Mouse (Mus musculus): ENCODE data around the gene Kdm8. TPM values are rescaled to one million over a fixed set of nuclear protein-coding genes. Genes with fewer than 3 reads are reported as not detected.

Gene Kdm8
- polyA plus RNA-seq (2015; fragmentation: Nextera tagmentation; extraction: Ambion mirVana), result 5.1 and 5.4 TPM in 2 replicates

GRCm38 (mm10) chr7:125444464-125445401 is at the start of gene Kdm8:
Gene Kdm8, plus strand, starts transcription at chr7:125444676.
- Histone ChIP-seq H3K9me3 (no peaks in the 10 kb centered on the region), H3K27ac (replicated peaks) (peak within 1 kb of the TSS; percentile 99), H3K36me3 (no peaks in the 10 kb centered on the region), H3K4me2 (peak within 1 kb of the TSS; percentile 68), H3K4me1 (replicated peaks) (peaks cover 17% of the 10 kb centered on the region), H3K9ac (peak within 1 kb of the TSS; percentile 70), H3K27me3 (no peaks in the 10 kb centered on the region), H3K4me3 (peak within 1 kb of the TSS; percentile 61)
- ATAC-seq (ENCODE audit: low FRiP score, low read depth), result peak; percentile 98
- 2% methylated on average over 61 of the region's 61 CpGs for WGBS

GRCm38 (mm10) chr7:125398116-125398515 is 46.4 kb upstream of the Kdm8 start:
- no peak overlapping the region for H3K9ac ChIP-seq
- H3K36me3 ChIP-seq, result no peaks in the 10 kb centered on the region
- H3K9me3 ChIP-seq, result no peaks in the 10 kb centered on the region
- WGBS, result 77% methylated on average over 8 of the region's 8 CpGs
- no peak overlapping the region for H3K27ac ChIP-seq (replicated peaks)
- no peaks in the 10 kb centered on the region for H3K27me3 ChIP-seq
- no peak overlapping the region for H3K4me3 ChIP-seq
- H3K4me2 ChIP-seq, result no peak overlapping the region
- ATAC-seq (ENCODE audit: low FRiP score, low read depth), result no peak
- peaks cover 6% of the 10 kb centered on the region for H3K4me1 ChIP-seq (replicated peaks)

GRCm38 (mm10) chr7:125398687-125399086 is 45.8 kb upstream of the Kdm8 start:
- no peak overlapping the region for H3K4me2 ChIP-seq
- no peak overlapping the region for H3K9ac ChIP-seq
- no peaks in the 10 kb centered on the region for H3K9me3 ChIP-seq
- H3K27me3 ChIP-seq, result no peaks in the 10 kb centered on the region
- H3K4me1 ChIP-seq (replicated peaks), result peaks cover 4% of the 10 kb centered on the region; the same call in 1 of the 2 replicates
- no peak for ATAC-seq (ENCODE audit: low FRiP score, low read depth)
- H3K36me3 ChIP-seq, result no peaks in the 10 kb centered on the region
- WGBS, result 72% methylated on average over 6 of the region's 6 CpGs
- H3K27ac ChIP-seq (replicated peaks), result no peak overlapping the region
- no peak overlapping the region for H3K4me3 ChIP-seq

- 0 out of 2 replicates have a peak, but pooled peaks cover 2% of the 10 kb centered on the region for H3K27me3 ChIP-seq
- ATAC-seq (ENCODE audit: low FRiP score, low read depth), result no peak
- H3K4me2 ChIP-seq, result no peak overlapping the region
- H3K27ac ChIP-seq (replicated peaks), result no peak overlapping the region
- H3K9ac ChIP-seq, result no peak overlapping the region
- no peaks in the 10 kb centered on the region for H3K9me3 ChIP-seq
- H3K36me3 ChIP-seq, result no peaks in the 10 kb centered on the region
- H3K4me3 ChIP-seq, result no peak overlapping the region
- no peaks in the 10 kb centered on the region for H3K4me1 ChIP-seq (replicated peaks)
- 83% methylated on average over 6 of the region's 6 CpGs for WGBS
Measured at GRCm38 (mm10) chr7:125407136-125407535, 37.3 kb upstream of the Kdm8 start.

- Histone ChIP-seq H3K4me1 (replicated peaks) (no peaks in the 10 kb centered on the region), H3K27me3 (no peaks in the 10 kb centered on the region), H3K4me2 (no peak overlapping the region), H3K4me3 (no peak overlapping the region), H3K27ac (replicated peaks) (no peak overlapping the region), H3K9ac (no peak overlapping the region), H3K36me3 (no peaks in the 10 kb centered on the region), H3K9me3 (no peaks in the 10 kb centered on the region)
- no peak for ATAC-seq (ENCODE audit: low FRiP score, low read depth)
- 93% methylated on average over 1 of the region's 1 CpGs for WGBS
Measured at GRCm38 (mm10) chr7:125415087-125415486, 29.4 kb upstream of the Kdm8 start.

GRCm38 (mm10) chr7:125415776-125416175 is 28.7 kb upstream of the Kdm8 start:
- Histone ChIP-seq H3K4me3 (no peak overlapping the region), H3K36me3 (no peaks in the 10 kb centered on the region), H3K27me3 (no peaks in the 10 kb centered on the region), H3K9me3 (no peaks in the 10 kb centered on the region), H3K27ac (replicated peaks) (no peak overlapping the region), H3K4me1 (replicated peaks) (no peaks in the 10 kb centered on the region), H3K4me2 (no peak overlapping the region), H3K9ac (no peak overlapping the region)
- no peak for ATAC-seq (ENCODE audit: low FRiP score, low read depth)
- 87% methylated on average over 4 of the region's 4 CpGs for WGBS

GRCm38 (mm10) chr7:125416762-125417161 is 27.7 kb upstream of the Kdm8 start:
- no peak overlapping the region for H3K9ac ChIP-seq
- no peaks in the 10 kb centered on the region for H3K36me3 ChIP-seq
- no peak overlapping the region for H3K4me2 ChIP-seq
- H3K4me3 ChIP-seq, result no peak overlapping the region
- no peak for ATAC-seq (ENCODE audit: low FRiP score, low read depth)
- no peaks in the 10 kb centered on the region for H3K4me1 ChIP-seq (replicated peaks)
- WGBS, result 69% methylated on average over 5 of the region's 5 CpGs
- H3K27ac ChIP-seq (replicated peaks), result no peak overlapping the region
- H3K27me3 ChIP-seq, result no peaks in the 10 kb centered on the region
- no peaks in the 10 kb centered on the region for H3K9me3 ChIP-seq

- Histone ChIP-seq H3K9ac (no peak overlapping the region), H3K36me3 (no peaks in the 10 kb centered on the region), H3K4me3 (no peak overlapping the region), H3K27ac (replicated peaks) (no peak overlapping the region), H3K27me3 (no peaks in the 10 kb centered on the region), H3K9me3 (no peaks in the 10 kb centered on the region), H3K4me2 (no peak overlapping the region), H3K4me1 (replicated peaks) (no peaks in the 10 kb centered on the region)
- no peak for ATAC-seq (ENCODE audit: low FRiP score, low read depth)
- WGBS, result 25% methylated on average over 3 of the region's 3 CpGs
Measured at GRCm38 (mm10) chr7:125418413-125418812, 26.1 kb upstream of the Kdm8 start.

- H3K4me2 ChIP-seq, result no peak overlapping the region
- H3K27ac ChIP-seq (replicated peaks), result no peak overlapping the region
- no peaks in the 10 kb centered on the region for H3K27me3 ChIP-seq
- no peak overlapping the region for H3K4me3 ChIP-seq
- 65% methylated on average over 2 of the region's 2 CpGs for WGBS
- no peaks in the 10 kb centered on the region for H3K4me1 ChIP-seq (replicated peaks)
- no peak overlapping the region for H3K9ac ChIP-seq
- ATAC-seq (ENCODE audit: low FRiP score, low read depth), result no peak
- H3K36me3 ChIP-seq, result no peaks in the 10 kb centered on the region
- H3K9me3 ChIP-seq, result no peaks in the 10 kb centered on the region
Measured at GRCm38 (mm10) chr7:125420190-125420589, 24.3 kb upstream of the Kdm8 start.

GRCm38 (mm10) chr7:125421911-125422310 is 22.6 kb upstream of the Kdm8 start:
- ATAC-seq (ENCODE audit: low FRiP score, low read depth), result no peak
- Histone ChIP-seq H3K4me2 (no peak overlapping the region), H3K36me3 (no peaks in the 10 kb centered on the region), H3K27me3 (no peaks in the 10 kb centered on the region), H3K4me1 (replicated peaks) (no peaks in the 10 kb centered on the region), H3K27ac (replicated peaks) (no peak overlapping the region), H3K4me3 (no peak overlapping the region), H3K9ac (no peak overlapping the region), H3K9me3 (no peaks in the 10 kb centered on the region)
- 100% methylated on average over 1 of the region's 2 CpGs for WGBS

- no peak for ATAC-seq (ENCODE audit: low FRiP score, low read depth)
- Histone ChIP-seq H3K27me3 (no peaks in the 10 kb centered on the region), H3K4me3 (no peak overlapping the region), H3K9ac (no peak overlapping the region), H3K4me2 (no peak overlapping the region), H3K4me1 (replicated peaks) (no peaks in the 10 kb centered on the region), H3K9me3 (no peaks in the 10 kb centered on the region), H3K36me3 (no peaks in the 10 kb centered on the region), H3K27ac (replicated peaks) (no peak overlapping the region)
- 76% methylated on average over 3 of the region's 3 CpGs for WGBS
Measured at GRCm38 (mm10) chr7:125423056-125423455, 21.4 kb upstream of the Kdm8 start.

GRCm38 (mm10) chr7:125427492-125428090 is 16.9 kb upstream of the Kdm8 start:
- ATAC-seq (ENCODE audit: low FRiP score, low read depth), result no peak
- Histone ChIP-seq H3K9me3 (0 out of 2 replicates have a peak, but pooled peaks cover 4% of the 10 kb centered on the region), H3K27ac (replicated peaks) (no peak overlapping the region), H3K4me1 (replicated peaks) (no peaks in the 10 kb centered on the region), H3K4me2 (no peak overlapping the region), H3K36me3 (no peaks in the 10 kb centered on the region), H3K4me3 (no peak overlapping the region), H3K27me3 (no peaks in the 10 kb centered on the region), H3K9ac (no peak overlapping the region)
- WGBS, result 65% methylated on average over 12 of the region's 12 CpGs

Data from hindbrain, embryonic 15.5 days (tissue).